Mouse (Mus musculus) left cerebral cortex, postnatal 14 days (tissue): ENCODE results near the gene Pla2g4f. TPM values are rescaled to one million over a fixed set of nuclear protein-coding genes. Genes with fewer than 3 reads are reported as not detected.

ENCODE experiments used
- DNase-seq, 2 experiments: peaks; one replicate each; pipeline ENCODE4 v3.0.0; 2021 to 2022; ENCODE audit warnings: low spot score in 2 of 2, mixed read lengths in 1 of 2
- intact Hi-C: fragments of 180-260 bp; cut with DNase I; formaldehyde crosslinking; loops from one replicate; pipeline ENCODE4 v1.15.1; 2025
- long read RNA-seq, 2 experiments: library from polyadenylated mRNA; stranded (forward); transcript quantifications; one replicate each; pipeline ENCODE4 v2.0.0; 2021
- total RNA-seq, 2 experiments: library from RNA; stranded (reverse); gene quantifications; 2 replicates each; pipeline ENCODE4 v1.2.3; 2021

The Pla2g4f gene
- total RNA-seq = not detected
- long read RNA-seq, experiment 1 = 0 reads
- long read RNA-seq, experiment 2 = 0 reads

DNA sequence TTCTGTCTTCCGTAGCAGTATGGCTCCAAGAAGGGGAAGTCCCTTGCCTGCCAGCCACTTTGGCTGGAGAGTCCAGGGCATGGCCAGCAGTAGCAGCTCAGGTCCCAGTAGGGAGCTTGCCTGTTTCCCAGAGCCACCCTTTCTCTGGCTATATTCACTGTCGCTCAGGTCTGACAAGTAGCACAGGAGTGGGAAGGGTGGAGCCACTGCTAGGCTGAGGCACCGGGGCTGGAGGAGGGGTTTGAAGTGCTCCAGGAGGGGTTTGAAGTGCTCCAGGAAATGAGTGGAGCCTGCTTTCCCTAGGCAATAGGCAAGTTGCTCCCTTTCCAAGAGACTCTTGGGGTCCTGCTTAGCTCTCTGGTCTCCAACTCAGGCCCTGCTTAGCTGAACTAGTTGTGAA lies at the start of gene Pla2g4f:
TSS of gene Pla2g4f (minus strand) at position 190 of the 400 bp plus-strand sequence.
- intact Hi-C loops = no loop called here
- no peak for DNase-seq

DNA sequence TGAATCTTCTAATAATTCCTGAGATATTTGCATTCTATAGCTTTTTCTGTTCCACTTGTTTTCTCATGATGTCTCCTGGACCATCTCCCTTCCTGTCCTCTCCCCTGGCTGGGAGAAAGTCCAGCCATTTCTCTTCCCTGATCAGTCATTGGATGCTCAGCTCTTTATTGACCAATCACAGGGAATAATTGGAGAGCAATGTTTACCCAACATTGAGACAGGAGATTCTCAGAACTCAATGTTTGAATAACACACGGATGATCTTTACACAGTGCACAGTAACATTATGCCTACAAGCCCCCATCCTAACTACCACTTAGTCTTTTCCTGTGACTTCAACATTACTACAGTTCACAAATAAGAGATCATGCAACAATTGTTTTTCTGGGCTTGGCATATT lies 46.5 kb upstream of the Pla2g4f start:
- intact Hi-C loops = no loop called here
- no peak for DNase-seq

GRCm38 (mm10) chr2:120352682-120353646 lies 39.0 kb upstream of the Pla2g4f start, which contains the start of gene Vps39:
Vps39 (minus strand) TSS chr2:120353137.
- intact Hi-C loops = no loop called here
- peak; percentile 85 to 92 for DNase-seq

DNA sequence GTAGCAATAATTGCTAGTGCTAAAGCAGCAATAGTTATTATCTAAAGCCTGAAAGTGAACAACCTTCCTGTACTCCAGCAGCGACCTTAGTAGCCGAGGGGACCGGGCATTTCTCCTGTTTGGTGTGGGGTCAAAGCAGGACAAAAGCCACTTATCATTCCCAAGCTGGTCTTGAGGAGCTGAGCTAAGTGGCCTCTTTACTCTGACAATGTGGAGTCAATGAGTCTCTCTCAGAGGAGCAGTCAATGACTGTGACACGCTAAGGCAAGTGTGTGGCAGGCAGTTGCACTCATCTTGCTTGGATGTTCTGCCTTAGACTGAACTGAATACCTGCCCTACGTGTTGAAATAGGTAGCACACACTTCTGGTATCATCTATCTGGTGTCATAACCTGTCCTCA lies 37.4 kb upstream of the Pla2g4f start:
- DNase-seq = no peak
- intact Hi-C loops = no loop called here

- intact Hi-C loops = no loop called here
- no peak for DNase-seq
These were observed 34.2 kb upstream of the Pla2g4f start for GRCm38 (mm10) chr2:120348120-120348519.

- intact Hi-C loops = no loop called here
- no peak for DNase-seq
These were observed 27.8 kb upstream of the Pla2g4f start for GRCm38 (mm10) chr2:120341741-120342140.

GRCm38 (mm10) chr2:120337886-120338285 lies 23.9 kb upstream of the Pla2g4f start:
- peak in 1 of 2 experiments; percentile 35 for DNase-seq
- intact Hi-C loops = no loop called here

- peak; percentile 45 to 75 for DNase-seq
- intact Hi-C loops = no loop called here
These were observed 17.6 kb upstream of the Pla2g4f start for GRCm38 (mm10) chr2:120331575-120331974.

GRCm38 (mm10) chr2:120315077-120315476 lies 1.1 kb upstream of the Pla2g4f start:
- intact Hi-C loops = no loop called here

DNA sequence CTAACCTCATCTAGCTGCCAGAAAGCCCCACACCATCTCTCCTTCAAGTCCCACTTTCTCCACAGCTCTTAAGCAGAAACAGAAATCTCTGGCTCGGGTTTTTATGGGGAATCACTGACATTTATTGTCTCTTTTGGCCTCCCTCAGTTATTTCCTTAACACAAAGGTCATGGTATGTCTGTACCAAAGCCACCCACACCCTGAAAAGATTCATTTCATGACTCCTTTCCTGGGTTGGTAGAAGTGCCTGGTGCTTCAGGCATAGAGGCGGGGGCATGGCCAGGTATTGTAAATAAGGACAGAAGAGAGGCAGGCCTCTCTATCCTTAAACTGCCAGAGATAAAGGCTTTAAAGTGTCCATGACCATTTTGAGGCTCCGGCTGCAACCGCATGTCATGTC lies 522 bp upstream of the Pla2g4f start:
- DNase-seq = no peak
- intact Hi-C loops = no loop called here

More at GRCm38 (mm10) chr2:120315077-120315476, 1.1 kb upstream of the Pla2g4f start:
- no peak for DNase-seq

DNA sequence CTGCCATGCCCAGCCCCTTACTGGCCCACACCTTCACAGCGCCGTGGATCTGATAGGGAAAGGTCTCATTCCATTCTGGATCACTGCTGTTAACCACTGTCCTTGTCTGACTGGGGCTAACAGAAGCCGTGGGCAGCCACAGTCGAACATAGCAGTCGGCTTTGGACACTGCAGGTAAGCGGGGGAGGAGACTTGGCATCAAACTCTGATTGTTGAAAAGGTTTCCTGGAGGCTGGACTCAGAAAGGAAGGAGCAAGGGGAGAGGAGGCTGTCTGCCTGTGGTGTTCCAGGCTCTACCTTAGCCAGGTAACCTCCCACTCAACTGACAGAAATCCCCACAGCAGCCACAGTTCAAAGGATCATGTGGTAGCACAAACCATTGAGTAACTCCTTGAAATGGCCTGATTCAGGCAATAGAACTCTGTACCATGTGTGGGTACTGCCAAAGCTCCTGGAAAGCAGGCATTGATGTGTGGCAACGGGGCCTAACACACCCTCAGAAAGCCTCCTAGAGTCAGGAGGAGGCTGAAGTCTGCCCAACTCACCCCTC lies 1.6 kb downstream of the Pla2g4f start:
- intact Hi-C loops = no loop called here

GRCm38 (mm10) chr2:120304113-120304512 lies 9.9 kb downstream of the Pla2g4f start:
- DNase-seq = no peak
- intact Hi-C loops = no loop called here

More for the DNA sequence above, 1.6 kb downstream of the Pla2g4f start:
- no peak for DNase-seq

- DNase-seq = no peak
- intact Hi-C loops = no loop called here
These were observed 12.9 kb downstream of the Pla2g4f start for GRCm38 (mm10) chr2:120301076-120301475.

- peak in 1 of 2 experiments; percentile 42 for DNase-seq
- intact Hi-C loops = no loop called here
These were observed 14.1 kb downstream of the Pla2g4f start for GRCm38 (mm10) chr2:120299866-120300265.

- no peak for DNase-seq
- intact Hi-C loops = no loop called here
These were observed 17.8 kb downstream of the Pla2g4f start for GRCm38 (mm10) chr2:120296160-120296559.

DNA sequence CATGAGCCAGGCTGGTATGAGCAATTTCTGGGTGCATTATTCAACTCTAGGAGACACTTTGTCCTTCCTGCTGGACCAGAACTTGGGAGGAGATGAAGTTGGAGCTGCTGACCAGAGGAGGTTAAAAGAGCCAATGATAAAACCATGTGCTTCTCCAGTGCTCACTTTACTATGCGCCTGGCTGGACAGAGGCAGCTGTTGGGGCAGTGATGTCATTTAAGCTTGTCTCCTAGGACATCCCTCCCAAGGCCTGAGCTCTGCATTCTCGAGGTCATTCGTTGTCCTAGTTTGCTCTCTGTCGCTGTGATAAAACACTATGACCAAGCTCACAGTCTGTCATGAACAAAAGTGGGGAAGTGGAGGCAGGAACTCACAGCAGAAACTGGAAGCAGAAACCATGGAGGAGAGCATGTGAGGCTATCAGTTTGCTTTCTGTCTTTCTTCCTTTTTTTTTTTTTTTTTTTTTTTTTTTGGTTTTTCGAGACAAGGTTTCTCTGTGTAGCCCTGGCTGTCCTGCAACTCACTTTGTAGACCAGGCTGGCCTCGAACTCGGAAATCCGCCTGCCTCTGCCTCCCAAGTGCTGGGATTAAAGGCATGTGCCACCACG lies 22.4 kb downstream of the Pla2g4f start:
- DNase-seq = no peak
- intact Hi-C loops = no loop called here

DNA sequence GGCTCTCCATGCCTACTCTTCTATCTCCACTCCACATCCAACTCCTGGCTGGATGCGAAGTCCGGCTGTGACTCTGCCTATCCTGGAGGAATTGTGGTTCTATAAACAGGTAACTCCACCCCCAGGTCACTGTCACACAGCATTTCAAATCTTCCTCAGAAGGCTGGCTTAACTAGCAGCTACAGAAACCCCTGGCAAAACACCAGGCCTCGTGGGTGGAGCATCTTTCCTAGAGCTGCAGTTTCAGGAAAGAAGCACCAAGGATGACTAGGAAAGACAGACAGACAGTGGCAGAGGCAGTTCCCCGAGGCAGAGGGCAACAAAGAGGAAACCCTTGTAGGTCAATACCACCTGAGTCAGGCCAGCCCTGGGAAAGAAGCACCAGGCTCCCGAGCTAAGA lies 25.0 kb downstream of the Pla2g4f start, which contains the start of gene Pla2g4d:
TSS of gene Pla2g4d (minus strand) at position 203 of the 400 bp plus-strand sequence.
- intact Hi-C loops = no loop called here
- peak; percentile 26 to 55 for DNase-seq

DNA sequence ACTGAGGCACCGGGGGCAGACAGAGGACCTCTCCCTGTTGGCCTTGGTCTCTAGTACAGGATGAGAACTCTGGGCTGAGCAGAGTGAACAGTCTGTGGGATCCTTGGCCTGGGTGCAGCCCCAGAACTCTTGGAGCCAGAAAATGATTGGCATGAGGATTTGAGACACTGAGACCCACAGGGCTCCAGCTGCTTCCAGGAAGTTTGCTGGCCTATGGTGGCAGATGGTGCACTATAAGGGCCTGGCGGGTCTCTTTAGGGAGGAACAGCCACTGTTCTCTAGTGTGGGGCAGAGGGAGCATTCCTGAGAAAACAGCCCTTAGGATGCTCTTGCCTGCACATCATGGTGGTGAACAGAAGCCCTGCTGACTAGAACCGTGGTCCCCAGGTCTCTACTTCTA lies 25.6 kb downstream of the Pla2g4f start:
- intact Hi-C loops = no loop called here
- DNase-seq = no peak

GRCm38 (mm10) chr2:120285639-120286038 lies 28.3 kb downstream of the Pla2g4f start:
- no peak for DNase-seq
- intact Hi-C loops = no loop called here

- intact Hi-C loops = loop anchor here (5.0 kb wide), 2 partner anchors 112 to 202 kb away; no protein-coding TSS in a partner anchor
- DNase-seq = no peak
These were observed 29.3 kb downstream of the Pla2g4f start for GRCm38 (mm10) chr2:120284705-120285104.
